In genomic region chr6:61898238-61898637, GRCm38 (mm10) we compare ENCODE assay signal across 18 mouse cellular contexts.
"Had no signal": no experiment of that assay in that cellular context is flagged by ENCODE, and none has a peak within 500 bp of the region (broad histone marks: within the 10 kb centered on the region; RNA-seq: fewer than 3 reads in every experiment).

No protein-coding gene starts in this region.

- DNase-seq: kidney, adult 2 months; kidney, postnatal 25 days; layer of hippocampus, adult 9-11 months; liver, embryonic 13.5 days; lung, adult 2 months; lung, postnatal 14 days; lung, postnatal 4 days; right cerebral cortex, adult 18-20 months; right cerebral cortex, postnatal 14 days; right cerebral cortex, postnatal 4 days; thymus, adult 2 months; thymus, postnatal 14 days; thymus, postnatal 4 days had no signal

- H3K27me3 ChIP-seq: liver, embryonic 13.5 days; neural tube, embryonic 12.5 days; neural tube, embryonic 15.5 days had no signal

- H3K4me3 ChIP-seq: layer of hippocampus, adult 2 months; liver, embryonic 13.5 days; neural tube, embryonic 12.5 days; neural tube, embryonic 15.5 days had no signal

- H3K27ac ChIP-seq: kidney, postnatal 0 days; layer of hippocampus, adult 2 months; liver, embryonic 13.5 days; neural tube, embryonic 12.5 days; neural tube, embryonic 15.5 days; stomach, postnatal 0 days had no signal

- H3K4me2 ChIP-seq: liver, embryonic 13.5 days; neural tube, embryonic 12.5 days; neural tube, embryonic 15.5 days had no signal

- H3K36me3 ChIP-seq: liver, embryonic 13.5 days; neural tube, embryonic 12.5 days; neural tube, embryonic 15.5 days had no signal

- H3K9me3 ChIP-seq: liver, embryonic 13.5 days; neural tube, embryonic 12.5 days; neural tube, embryonic 15.5 days had no signal

- H3K9ac ChIP-seq: liver, embryonic 13.5 days; neural tube, embryonic 12.5 days; neural tube, embryonic 15.5 days had no signal

- H3K4me1 ChIP-seq: liver, embryonic 13.5 days; neural tube, embryonic 12.5 days; neural tube, embryonic 15.5 days had no signal
